Mouse (Mus musculus) myocyte (in vitro differentiated cells): ENCODE results near the gene Mfsd9. TPM values are rescaled to one million over a fixed set of nuclear protein-coding genes. Genes with fewer than 3 reads are reported as not detected.

Experiments
- H3K27me3 ChIP-seq: one replicate; pipeline ENCODE4 v1.6.1; 2011; ENCODE audit not compliant: control insufficient read depth, insufficient read depth, insufficient read length
- H3K36me3 ChIP-seq: one replicate; pipeline ENCODE4 v1.6.1; 2011; ENCODE audit not compliant: control insufficient read depth, insufficient read depth
- H3K4me2 ChIP-seq: one replicate; pipeline ENCODE4 v1.6.1; 2011; ENCODE audit warnings: low read depth, control low read depth
- H3K4me3 ChIP-seq: one replicate; pipeline ENCODE4 v1.5.1; 2011; ENCODE audit warnings: mild to moderate bottlenecking, control low read depth, moderate library complexity
- H3K79me2 ChIP-seq: one replicate; pipeline ENCODE4 v1.6.1; 2011; ENCODE audit not compliant: control insufficient read depth, insufficient read depth
- H3ac ChIP-seq: one replicate; pipeline ENCODE4 v1.6.1; 2011; ENCODE audit not compliant: control insufficient read depth, insufficient read length
- CEBPB ChIP-seq: IDR thresholded peaks from 2 replicates; pipeline ENCODE4 v1.6.1; 2011; ENCODE audit warnings: mild to moderate bottlenecking, moderate library complexity; ENCODE audit not compliant: poor library complexity, insufficient read depth, severe bottlenecking
- E2F4 ChIP-seq: IDR thresholded peaks from one replicate; pipeline ENCODE4 v1.6.1; 2011; ENCODE audit warnings: mild to moderate bottlenecking, control low read depth, moderate library complexity; ENCODE audit not compliant: insufficient read depth
- MAX ChIP-seq: IDR thresholded peaks from one replicate; pipeline ENCODE4 v1.6.1; 2011; ENCODE audit warnings: low read depth, mild to moderate bottlenecking, control low read depth
- MYOD1 ChIP-seq, 3 experiments: IDR thresholded peaks; one replicate each; pipeline ENCODE4 v1.6.1; 2011; ENCODE audit warnings: control low read depth in 2 of 3, low read depth in 2 of 3, mild to moderate bottlenecking in 2 of 3, moderate library complexity in 1 of 3; ENCODE audit not compliant: insufficient read length in 2 of 3, control insufficient read depth in 1 of 3
- MYOG ChIP-seq, 3 experiments: IDR thresholded peaks; one replicate each; pipeline ENCODE4 v1.6.1; 2011; ENCODE audit warnings: control low read depth in 2 of 3, low read depth in 2 of 3, mild to moderate bottlenecking in 2 of 3; ENCODE audit not compliant: insufficient read length in 2 of 3, control insufficient read depth in 1 of 3, insufficient read depth in 1 of 3
- POLR2A ChIP-seq: IDR thresholded peaks from one replicate; pipeline ENCODE4 v1.6.1; 2011; ENCODE audit warnings: low read depth, mild to moderate bottlenecking, control low read depth, moderate library complexity; ENCODE audit not compliant: insufficient read length
- POLR2AphosphoS2 ChIP-seq: IDR thresholded peaks from one replicate; pipeline ENCODE4 v1.6.1; 2011; ENCODE audit warnings: low read depth, control low read depth; ENCODE audit not compliant: insufficient read length
- REST ChIP-seq: IDR thresholded peaks from one replicate; pipeline ENCODE4 v1.6.1; 2011; ENCODE audit warnings: mild to moderate bottlenecking, control low read depth, moderate library complexity; ENCODE audit not compliant: insufficient read depth, insufficient read length
- SRF ChIP-seq: IDR thresholded peaks from one replicate; pipeline ENCODE4 v1.6.1; 2011; ENCODE audit warnings: low read depth; ENCODE audit not compliant: control insufficient read depth, insufficient read length
- TCF12 ChIP-seq: IDR thresholded peaks from one replicate; pipeline ENCODE4 v1.6.1; 2011; ENCODE audit warnings: mild to moderate bottlenecking, control low read depth; ENCODE audit not compliant: poor library complexity, insufficient read depth, severe bottlenecking
- TCF3 ChIP-seq: IDR thresholded peaks from one replicate; pipeline ENCODE4 v1.6.1; 2011; ENCODE audit warnings: low read depth, control low read depth; ENCODE audit not compliant: insufficient read length
- USF1 ChIP-seq: IDR thresholded peaks from one replicate; pipeline ENCODE4 v1.6.1; 2011; ENCODE audit warnings: low read depth, mild to moderate bottlenecking, control low read depth, moderate library complexity
- polyA plus RNA-seq: library from polyadenylated mRNA; unstranded; fragments of >200 nt; fragmentation: generic; extraction: Trizol; gene quantifications from one replicate; pipeline ENCODE4 v1.2.1, GENCODE M21; 2012; ENCODE audit warnings: missing spikeins

Mfsd9 gene
- polyA plus RNA-seq, 1 experiment: 1.2 TPM

DNA sequence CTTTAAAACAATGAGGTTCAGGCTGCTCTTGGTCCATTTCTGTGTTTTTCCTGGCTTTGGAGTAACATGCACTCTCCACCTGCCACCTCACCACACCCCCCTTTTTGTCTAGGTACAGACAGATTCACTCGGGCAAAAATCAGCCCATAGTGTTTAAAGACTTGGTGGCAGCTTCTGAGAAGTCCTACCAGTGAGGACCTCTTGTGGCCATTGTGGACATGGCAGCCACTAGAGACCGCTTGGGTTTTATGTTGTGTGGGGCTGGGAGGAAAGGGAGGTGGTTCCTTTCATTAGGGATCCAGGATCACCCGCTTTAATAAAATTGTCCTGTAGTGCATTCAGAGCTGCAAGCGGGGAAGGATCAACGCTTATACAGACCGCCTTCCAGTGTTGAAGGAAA, 21.9 kb downstream of the Mfsd9 start:
- no peak for TF ChIP-seq POLR2AphosphoS2
- TF ChIP-seq MAX: no peak
- TF ChIP-seq TCF3: no peak
- no peak for TF ChIP-seq POLR2A
- TF ChIP-seq USF1: no peak
- TF ChIP-seq TCF12: no peak
- no peak for TF ChIP-seq MYOG (IDR thresholded peaks at IDR 0.05; ENCODE audit: control insufficient read depth in 1 of 3, insufficient read depth in 1 of 3, insufficient read length in 2 of 3, low read depth in 2 of 3)
- TF ChIP-seq MYOD1 (IDR thresholded peaks at IDR 0.05; ENCODE audit: control insufficient read depth in 1 of 3, insufficient read length in 2 of 3, low read depth in 2 of 3): no peak
- no peak for TF ChIP-seq REST
- Histone ChIP-seq H3K4me2 (no peak overlapping the region), H3K27me3 (no peaks in the 10 kb centered on the region), H3ac (no peak overlapping the region), H3K4me3 (no peak overlapping the region), H3K79me2 (no peaks in the 10 kb centered on the region), H3K36me3 (no peaks in the 10 kb centered on the region)

- no peak for TF ChIP-seq POLR2A
- TF ChIP-seq TCF3: no peak
- no peak for TF ChIP-seq REST
- no peak for TF ChIP-seq USF1
- TF ChIP-seq MYOD1 (IDR thresholded peaks at IDR 0.05; ENCODE audit: control insufficient read depth in 1 of 3, insufficient read length in 2 of 3, low read depth in 2 of 3): no peak
- no peak for TF ChIP-seq MAX
- no peak for TF ChIP-seq POLR2AphosphoS2
- no peak for TF ChIP-seq E2F4
- TF ChIP-seq TCF12: no peak
- no peak for TF ChIP-seq CEBPB
- TF ChIP-seq SRF: no peak
- TF ChIP-seq MYOG (IDR thresholded peaks at IDR 0.05; ENCODE audit: control insufficient read depth in 1 of 3, insufficient read depth in 1 of 3, insufficient read length in 2 of 3, low read depth in 2 of 3): no peak
- H3K4me3 ChIP-seq: no peak overlapping the region
- H3K4me2 ChIP-seq: no peak overlapping the region
- no peak overlapping the region for H3ac ChIP-seq
- no peaks in the 10 kb centered on the region for H3K79me2 ChIP-seq
- no peaks in the 10 kb centered on the region for H3K27me3 ChIP-seq
- H3K36me3 ChIP-seq: no peaks in the 10 kb centered on the region
These were observed 22.9 kb downstream of the Mfsd9 start for GRCm38 (mm10) chr1:40767588-40767987.

GRCm38 (mm10) chr1:40765521-40765920, 25.0 kb downstream of the Mfsd9 start:
- Histone ChIP-seq H3K79me2 (no peaks in the 10 kb centered on the region), H3K36me3 (no peaks in the 10 kb centered on the region), H3K27me3 (no peaks in the 10 kb centered on the region), H3K4me2 (no peak overlapping the region), H3K4me3 (no peak overlapping the region), H3ac (no peak overlapping the region)
- peak in 2 of 3 experiments; percentile 11 to 83 for TF ChIP-seq MYOG (IDR thresholded peaks at IDR 0.05; ENCODE audit: control insufficient read depth in 1 of 3, insufficient read depth in 1 of 3, insufficient read length in 2 of 3, low read depth in 2 of 3)
- peak in 2 of 3 experiments; percentile 7 to 46 for TF ChIP-seq MYOD1 (IDR thresholded peaks at IDR 0.05; ENCODE audit: control insufficient read depth in 1 of 3, insufficient read length in 2 of 3, low read depth in 2 of 3)
- peak; percentile 11 for TF ChIP-seq TCF12
- TF ChIP-seq SRF: no peak

GRCm38 (mm10) chr1:40764701-40765275, 25.7 kb downstream of the Mfsd9 start:
- no peak for TF ChIP-seq MAX
- no peak for TF ChIP-seq REST
- no peak for TF ChIP-seq MYOD1 (IDR thresholded peaks at IDR 0.05; ENCODE audit: control insufficient read depth in 1 of 3, insufficient read length in 2 of 3, low read depth in 2 of 3)
- no peak for TF ChIP-seq TCF12
- TF ChIP-seq TCF3: no peak
- TF ChIP-seq POLR2AphosphoS2: no peak
- no peak for TF ChIP-seq SRF
- TF ChIP-seq USF1: no peak
- no peak for TF ChIP-seq MYOG (IDR thresholded peaks at IDR 0.05; ENCODE audit: control insufficient read depth in 1 of 3, insufficient read depth in 1 of 3, insufficient read length in 2 of 3, low read depth in 2 of 3)
- TF ChIP-seq POLR2A: no peak
- TF ChIP-seq E2F4: no peak
- TF ChIP-seq CEBPB: no peak
- Histone ChIP-seq H3K4me2 (no peak overlapping the region), H3ac (no peak overlapping the region), H3K36me3 (no peaks in the 10 kb centered on the region), H3K4me3 (no peak overlapping the region), H3K27me3 (no peaks in the 10 kb centered on the region), H3K79me2 (no peaks in the 10 kb centered on the region)

DNA sequence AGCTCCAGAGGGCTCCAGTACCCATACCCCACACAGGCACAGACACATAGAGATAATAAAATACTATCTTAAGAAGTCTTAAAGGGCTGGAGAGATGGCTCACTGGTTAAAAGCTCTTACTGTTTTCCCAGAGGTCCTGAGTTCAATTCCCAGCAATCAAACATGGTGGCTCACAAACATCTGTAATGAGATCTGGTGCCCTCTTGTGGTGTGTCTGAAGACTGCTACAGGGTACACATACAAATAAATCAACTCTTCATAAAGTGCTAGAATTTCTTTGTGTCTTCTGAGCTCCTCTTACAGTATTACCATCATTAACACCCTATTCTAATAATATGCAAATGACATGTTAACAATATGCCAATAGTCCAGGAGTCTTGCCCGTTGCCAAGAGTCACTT, 26.4 kb downstream of the Mfsd9 start:
- Histone ChIP-seq H3K4me3 (no peak overlapping the region), H3K79me2 (no peaks in the 10 kb centered on the region), H3K27me3 (no peaks in the 10 kb centered on the region), H3K4me2 (no peak overlapping the region), H3ac (no peak overlapping the region), H3K36me3 (no peaks in the 10 kb centered on the region)
- no peak for TF ChIP-seq MAX
- TF ChIP-seq REST: no peak
- TF ChIP-seq MYOD1 (IDR thresholded peaks at IDR 0.05; ENCODE audit: control insufficient read depth in 1 of 3, insufficient read length in 2 of 3, low read depth in 2 of 3): no peak
- no peak for TF ChIP-seq TCF12
- no peak for TF ChIP-seq MYOG (IDR thresholded peaks at IDR 0.05; ENCODE audit: control insufficient read depth in 1 of 3, insufficient read depth in 1 of 3, insufficient read length in 2 of 3, low read depth in 2 of 3)
- TF ChIP-seq SRF: no peak
- TF ChIP-seq E2F4: no peak
- TF ChIP-seq USF1: no peak
- TF ChIP-seq TCF3: no peak
- no peak for TF ChIP-seq POLR2A
- no peak for TF ChIP-seq CEBPB
- TF ChIP-seq POLR2AphosphoS2: no peak
